Mouse (Mus musculus) E14TG2a.4 (cell line): ENCODE data around the gene Ncapd3.

ENCODE experiments used
- CTCF ChIP-seq: conservative IDR thresholded peaks from 2 replicates; pipeline ENCODE4 v1.5.1; 2014; ENCODE audit warnings: low read length
- POU5F1 ChIP-seq: IDR thresholded peaks from 2 replicates; pipeline ENCODE4 v1.6.1; 2014; ENCODE audit warnings: low read length, borderline replicate concordance

DNA sequence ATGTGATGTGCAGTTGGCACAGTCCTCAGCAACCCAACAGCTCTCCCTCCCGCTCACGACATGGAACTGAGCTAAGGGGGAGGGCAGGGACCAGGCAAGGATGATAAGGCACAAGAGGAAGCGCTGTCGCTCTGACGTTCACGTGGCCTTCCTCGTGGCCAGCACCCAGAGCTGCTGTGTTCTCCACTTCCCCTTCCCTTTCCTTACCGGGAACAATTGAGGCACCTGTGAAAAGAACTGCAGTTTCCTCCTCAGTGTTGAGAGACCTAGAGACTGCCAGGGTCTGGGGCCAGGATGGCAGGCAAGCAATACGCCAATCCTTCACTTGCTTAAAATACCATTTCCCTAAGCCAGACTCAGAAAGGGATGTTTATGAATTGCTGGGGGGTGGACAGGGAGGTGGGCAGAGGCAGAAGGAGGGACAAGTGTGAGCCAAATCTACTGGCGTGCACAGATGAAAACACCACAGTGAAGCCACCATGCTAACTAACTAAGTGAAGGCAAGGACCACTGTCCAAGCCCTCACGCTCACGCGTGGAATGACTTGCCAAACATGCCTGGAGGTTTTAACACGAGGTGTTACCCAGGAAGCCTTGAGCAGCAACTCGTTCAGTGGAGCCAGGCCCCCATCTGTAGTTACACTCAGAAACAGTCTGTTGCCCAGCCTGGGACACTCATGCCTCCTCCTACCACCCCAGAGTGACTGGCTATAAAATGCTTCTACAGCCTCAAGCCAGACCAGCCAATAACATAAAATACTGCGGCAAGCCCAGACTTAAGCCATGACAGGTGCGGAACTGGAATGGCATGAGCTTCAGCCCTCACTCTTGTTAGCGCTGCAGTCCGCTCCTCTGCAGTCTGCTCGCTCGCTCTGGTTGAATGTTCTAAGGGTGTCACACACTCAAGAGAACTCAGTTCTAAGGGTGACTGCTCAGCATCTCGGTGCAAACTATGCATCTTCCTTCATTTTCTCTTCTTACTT, 79.8 kb downstream of the Ncapd3 start:
- TF ChIP-seq CTCF (no peak), POU5F1 (no peak)
